Mouse (Mus musculus): ENCODE results near the gene Lsmem1. TPM values are rescaled to one million over a fixed set of nuclear protein-coding genes. Genes with fewer than 3 reads are reported as not detected.
A peak's percentile ranks its signal among the peaks of the same experiment; 100 is the strongest.
"Not testable (repeated sequence)": the region's sequence is repeated elsewhere in the genome, so short reads cannot be mapped to it uniquely, and the experiment has no call there.

Lsmem1 gene
- polyA plus RNA-seq, 1 experiment = not detected

DNA sequence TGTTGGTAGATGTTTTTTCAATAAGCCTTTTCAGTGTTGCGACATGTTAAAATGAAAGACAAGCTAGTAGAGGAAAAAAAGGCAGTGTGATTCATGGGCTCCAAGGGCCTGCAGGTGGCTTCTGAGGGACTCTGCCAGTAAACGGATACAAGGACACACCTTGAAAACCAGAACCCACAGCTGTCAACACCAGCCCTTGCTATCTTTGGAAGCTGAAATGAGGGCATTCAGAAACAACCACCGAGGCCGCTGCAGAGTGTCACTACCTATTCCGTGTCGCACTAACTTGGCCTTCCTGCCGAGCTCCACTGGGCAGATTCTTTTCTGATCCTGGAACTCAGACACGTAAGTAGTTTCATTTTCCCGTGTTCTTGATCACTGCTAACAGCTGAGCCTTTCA is 863 bp downstream of the Lsmem1 start:
- Histone ChIP-seq H3K27me3 (ENCODE audit: control insufficient read depth, insufficient read depth, low read length) (no peaks in the 10 kb centered on the region), H3K27ac (ENCODE audit: insufficient read depth, low read depth, low read length) (no peak overlapping the region), H3K36me3 (ENCODE audit: control insufficient read depth, insufficient read depth, low read length) (peaks cover 19% of the 10 kb centered on the region), H3K4me1 (ENCODE audit: control insufficient read depth, insufficient read depth, insufficient read length, low read length) (0 out of 2 replicates have a peak, but pooled peaks cover 2% of the 10 kb centered on the region), H3K4me3 (ENCODE audit: low read depth, low read length) (peak overlapping the region; percentile 5; the same call in 1 of the 2 replicates)
- WGBS = 36% methylated on average over 9 of the region's 9 CpGs
- no peak for TF ChIP-seq CTCF (IDR thresholded peaks at IDR 0.05; ENCODE audit: extremely low read depth, insufficient read length, insufficient replicate concordance, low read depth, low read length)
- no peak for TF ChIP-seq POLR2A (IDR thresholded peaks at IDR 0.05; ENCODE audit: low read depth, low read length)

DNA sequence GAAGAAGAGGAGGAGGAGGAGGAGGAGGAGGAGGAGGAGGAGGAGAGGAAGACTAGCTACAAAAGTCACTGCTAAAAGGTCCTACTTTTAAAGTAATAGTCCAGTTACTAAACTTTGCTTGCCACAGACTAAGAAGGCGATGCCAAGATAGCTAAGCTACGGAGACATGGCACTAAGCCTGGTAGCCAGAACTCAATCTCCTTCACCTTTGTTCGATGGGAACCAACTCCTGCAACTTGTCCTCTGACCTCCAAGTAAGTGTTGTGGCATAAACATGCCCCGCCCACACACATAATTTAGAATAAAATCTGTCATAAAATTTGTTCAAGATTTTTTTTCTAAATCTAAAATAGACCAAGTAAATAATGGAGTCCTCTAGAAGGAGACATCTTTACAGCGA is 1.3 kb downstream of the Lsmem1 start:
- Histone ChIP-seq H3K36me3 (ENCODE audit: control insufficient read depth, insufficient read depth, low read length) (peaks cover 19% of the 10 kb centered on the region), H3K4me3 (ENCODE audit: low read depth, low read length) (no peak overlapping the region), H3K27ac (ENCODE audit: insufficient read depth, low read depth, low read length) (no peak overlapping the region), H3K27me3 (ENCODE audit: control insufficient read depth, insufficient read depth, low read length) (no peaks in the 10 kb centered on the region), H3K4me1 (ENCODE audit: control insufficient read depth, insufficient read depth, insufficient read length, low read length) (0 out of 2 replicates have a peak, but pooled peaks cover 2% of the 10 kb centered on the region)
- WGBS = 45% methylated on average over 5 of the region's 5 CpGs
- TF ChIP-seq CTCF (IDR thresholded peaks at IDR 0.05; ENCODE audit: extremely low read depth, insufficient read length, insufficient replicate concordance, low read depth, low read length) (no peak), POLR2A (IDR thresholded peaks at IDR 0.05; ENCODE audit: low read depth, low read length) (no peak)

DNA sequence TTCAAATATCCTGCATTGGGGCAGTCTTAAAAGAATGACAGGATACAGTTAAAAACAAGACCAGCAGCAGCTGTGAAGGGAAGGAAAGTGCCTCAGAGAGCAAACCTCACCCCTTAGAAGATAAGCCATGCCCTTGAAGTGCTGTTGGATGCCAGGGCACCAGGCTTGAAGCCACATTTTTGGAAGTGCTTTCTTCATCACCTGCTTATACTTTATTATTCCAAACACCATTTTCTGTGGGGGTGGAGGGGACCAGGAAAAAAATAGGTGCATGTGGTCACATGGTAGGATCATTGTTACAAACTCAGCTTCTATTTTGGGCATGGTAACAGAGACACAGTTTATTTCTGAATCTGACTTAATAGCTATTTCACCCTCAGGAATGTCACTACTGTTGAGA is 1.8 kb downstream of the Lsmem1 start:
- no peaks in the 10 kb centered on the region for H3K27me3 ChIP-seq (ENCODE audit: control insufficient read depth, insufficient read depth, low read length)
- H3K27ac ChIP-seq (ENCODE audit: insufficient read depth, low read depth, low read length) = no peak overlapping the region
- H3K4me1 ChIP-seq (ENCODE audit: control insufficient read depth, insufficient read depth, insufficient read length, low read length) = 0 out of 2 replicates have a peak, but pooled peaks cover 2% of the 10 kb centered on the region
- peaks cover 14% of the 10 kb centered on the region for H3K36me3 ChIP-seq (ENCODE audit: control insufficient read depth, insufficient read depth, low read length)
- H3K4me3 ChIP-seq (ENCODE audit: low read depth, low read length) = no peak overlapping the region
- no peak for TF ChIP-seq POLR2A (IDR thresholded peaks at IDR 0.05; ENCODE audit: low read depth, low read length)
- no peak for TF ChIP-seq CTCF (IDR thresholded peaks at IDR 0.05; ENCODE audit: extremely low read depth, insufficient read length, insufficient replicate concordance, low read depth, low read length)

DNA sequence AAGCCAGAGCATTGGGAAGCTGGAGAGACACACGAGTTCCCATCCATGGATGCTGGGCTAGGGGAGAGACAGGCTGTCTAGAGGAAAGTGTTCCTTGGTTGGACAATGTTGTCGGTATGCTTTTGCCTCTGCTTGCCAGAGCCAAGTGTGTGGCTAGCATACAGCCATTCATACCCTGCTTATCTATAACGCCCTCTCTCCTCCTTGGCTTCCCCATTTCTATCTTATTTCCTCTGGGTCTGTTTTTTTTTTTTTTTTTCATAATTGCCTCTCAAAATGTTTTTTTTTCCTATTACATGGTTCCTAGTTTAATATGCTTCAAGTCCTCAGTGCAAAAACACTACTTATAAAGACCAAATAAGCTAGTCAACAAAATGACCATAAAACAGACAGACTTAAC is 13.8 kb downstream of the Lsmem1 start:
- no peaks in the 10 kb centered on the region for H3K27me3 ChIP-seq (ENCODE audit: control insufficient read depth, insufficient read depth, low read length)
- TF ChIP-seq CTCF (IDR thresholded peaks at IDR 0.05; ENCODE audit: extremely low read depth, insufficient read length, insufficient replicate concordance, low read depth, low read length) (no peak), POLR2A (IDR thresholded peaks at IDR 0.05; ENCODE audit: low read depth, low read length) (no peak)
- H3K36me3 ChIP-seq (ENCODE audit: control insufficient read depth, insufficient read depth, low read length) = no peaks in the 10 kb centered on the region
- no peak overlapping the region for H3K27ac ChIP-seq (ENCODE audit: insufficient read depth, low read depth, low read length)
- H3K4me1 ChIP-seq (ENCODE audit: control insufficient read depth, insufficient read depth, insufficient read length, low read length) = no peaks in the 10 kb centered on the region
- no peak overlapping the region for H3K4me3 ChIP-seq (ENCODE audit: low read depth, low read length)
- 87% methylated on average over 3 of the region's 3 CpGs for WGBS

DNA sequence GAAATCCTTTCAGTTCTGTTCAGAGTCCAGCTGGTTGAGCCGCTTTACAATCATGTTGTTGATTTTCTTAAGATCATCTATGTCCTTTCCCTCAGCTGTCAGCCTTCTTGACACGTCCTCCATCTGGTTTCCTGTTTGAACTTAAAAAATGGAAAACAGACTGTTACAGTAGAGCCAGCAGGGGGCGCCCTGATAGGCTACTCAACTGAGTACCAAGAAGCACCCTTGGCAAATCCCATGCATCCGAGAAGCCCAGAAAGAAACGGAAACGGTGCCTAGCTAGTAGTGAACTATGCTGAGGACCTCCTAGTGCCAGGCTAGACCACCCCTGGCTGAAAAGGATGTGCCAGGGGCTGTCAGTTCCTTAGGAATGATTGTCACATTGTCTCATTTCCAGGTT is 22.2 kb downstream of the Lsmem1 start:
- H3K4me1 ChIP-seq (ENCODE audit: control insufficient read depth, insufficient read depth, insufficient read length, low read length) = no peaks in the 10 kb centered on the region
- TF ChIP-seq POLR2A (IDR thresholded peaks at IDR 0.05; ENCODE audit: low read depth, low read length) (no peak), CTCF (IDR thresholded peaks at IDR 0.05; ENCODE audit: extremely low read depth, insufficient read length, insufficient replicate concordance, low read depth, low read length) (peak; percentile 65; the same call in 1 of the 2 replicates)
- H3K27me3 ChIP-seq (ENCODE audit: control insufficient read depth, insufficient read depth, low read length) = no peaks in the 10 kb centered on the region
- no peak overlapping the region for H3K27ac ChIP-seq (ENCODE audit: insufficient read depth, low read depth, low read length)
- no peak overlapping the region for H3K4me3 ChIP-seq (ENCODE audit: low read depth, low read length)
- no peaks in the 10 kb centered on the region for H3K36me3 ChIP-seq (ENCODE audit: control insufficient read depth, insufficient read depth, low read length)
- 41% methylated on average over 6 of the region's 6 CpGs for WGBS

DNA sequence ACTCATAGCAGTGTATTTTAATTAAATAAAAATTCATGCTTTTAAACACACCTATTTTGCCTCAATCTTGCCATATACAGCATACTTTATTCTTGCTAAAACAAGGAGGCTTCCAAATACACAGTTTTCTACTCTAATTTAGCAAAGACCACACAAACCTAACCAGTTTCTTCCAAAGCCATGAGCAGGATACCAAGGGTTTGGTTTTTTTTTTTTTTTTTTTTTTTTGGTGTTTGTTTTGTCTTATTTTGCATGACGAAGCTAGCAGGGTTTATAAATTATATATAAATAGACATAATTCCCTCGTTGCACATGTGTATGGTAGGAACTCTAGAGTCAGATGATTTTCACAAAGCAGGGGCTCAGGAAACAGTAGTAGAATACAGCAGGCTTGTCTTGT is 23.1 kb downstream of the Lsmem1 start:
- no peaks in the 10 kb centered on the region for H3K4me1 ChIP-seq (ENCODE audit: control insufficient read depth, insufficient read depth, insufficient read length, low read length)
- H3K27me3 ChIP-seq (ENCODE audit: control insufficient read depth, insufficient read depth, low read length) = no peaks in the 10 kb centered on the region
- WGBS = 49% methylated on average over 2 of the region's 2 CpGs
- TF ChIP-seq CTCF (IDR thresholded peaks at IDR 0.05; ENCODE audit: extremely low read depth, insufficient read length, insufficient replicate concordance, low read depth, low read length) (no peak), POLR2A (IDR thresholded peaks at IDR 0.05; ENCODE audit: low read depth, low read length) (no peak)
- H3K36me3 ChIP-seq (ENCODE audit: control insufficient read depth, insufficient read depth, low read length) = no peaks in the 10 kb centered on the region
- no peak overlapping the region for H3K4me3 ChIP-seq (ENCODE audit: low read depth, low read length)
- H3K27ac ChIP-seq (ENCODE audit: insufficient read depth, low read depth, low read length) = no peak overlapping the region

DNA sequence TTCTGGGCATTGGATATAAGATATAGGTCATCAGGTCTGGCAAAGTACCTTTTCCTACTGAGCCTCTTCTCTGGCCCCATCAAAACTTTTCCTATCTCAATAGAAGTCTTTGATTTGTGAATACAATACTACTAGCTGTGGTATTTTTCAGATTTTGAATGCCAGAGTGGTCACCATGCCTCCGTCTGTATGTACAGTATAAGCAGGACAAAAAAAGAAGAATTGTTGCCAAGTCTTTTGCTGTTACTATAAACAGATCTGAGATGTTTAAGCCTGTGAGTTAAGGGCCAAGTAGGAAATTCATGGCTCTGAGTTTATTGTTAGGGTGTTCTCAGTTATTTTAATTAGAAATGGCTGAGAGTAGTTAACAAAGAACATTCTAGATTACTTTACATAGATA is 24.1 kb downstream of the Lsmem1 start:
- not testable (repeated sequence) for H3K27ac ChIP-seq (ENCODE audit: insufficient read depth, low read depth, low read length); H3K27me3 ChIP-seq (ENCODE audit: control insufficient read depth, insufficient read depth, low read length); H3K36me3 ChIP-seq (ENCODE audit: control insufficient read depth, insufficient read depth, low read length); H3K4me1 ChIP-seq (ENCODE audit: control insufficient read depth, insufficient read depth, insufficient read length, low read length); H3K4me3 ChIP-seq (ENCODE audit: low read depth, low read length)
- WGBS = 52% methylated on average over 1 of the region's 1 CpGs

DNA sequence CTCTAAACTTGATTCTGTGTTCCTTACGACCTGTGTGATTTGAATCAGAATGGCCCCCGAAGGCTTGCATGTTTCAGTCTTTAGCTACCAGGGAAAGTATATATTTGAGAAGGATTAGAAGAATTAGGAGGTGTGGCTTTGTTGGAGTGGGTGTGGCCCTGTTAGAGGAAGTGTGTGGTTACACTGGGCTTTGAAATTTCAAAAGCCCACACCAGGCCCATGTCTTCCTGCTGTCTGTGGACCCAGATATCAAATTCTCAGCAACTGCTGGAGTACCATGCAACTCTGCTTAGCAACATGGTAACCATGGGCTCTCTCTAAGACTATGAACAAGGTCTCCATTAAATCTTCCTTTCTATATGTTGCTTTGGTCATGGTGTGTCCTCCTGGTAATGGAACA is 27.7 kb downstream of the Lsmem1 start:
- Histone ChIP-seq H3K4me1 (ENCODE audit: control insufficient read depth, insufficient read depth, insufficient read length, low read length) (no peaks in the 10 kb centered on the region), H3K27me3 (ENCODE audit: control insufficient read depth, insufficient read depth, low read length) (no peaks in the 10 kb centered on the region), H3K27ac (ENCODE audit: insufficient read depth, low read depth, low read length) (no peak overlapping the region), H3K36me3 (ENCODE audit: control insufficient read depth, insufficient read depth, low read length) (no peaks in the 10 kb centered on the region), H3K4me3 (ENCODE audit: low read depth, low read length) (no peak overlapping the region)
- TF ChIP-seq POLR2A (IDR thresholded peaks at IDR 0.05; ENCODE audit: low read depth, low read length) = no peak
- no peak for TF ChIP-seq CTCF (IDR thresholded peaks at IDR 0.05; ENCODE audit: extremely low read depth, insufficient read length, insufficient replicate concordance, low read depth, low read length)
- 84% methylated on average over 2 of the region's 2 CpGs for WGBS
